30 mouse cellular contexts compared by ENCODE assay signal in genomic region chr7:138639541-138639940, GRCm38 (mm10).
DNase-seq lines count a peak whose midpoint lies in the region; ATAC-seq and TF ChIP-seq lines count a peak whose summit lies in the region.
"Had no signal": no experiment of that assay in that cellular context is flagged by ENCODE, and none has a peak within 500 bp of the region (broad histone marks: within the 10 kb centered on the region; RNA-seq: fewer than 3 reads in every experiment).

No protein-coding gene starts in this region.

- TF ChIP-seq POLR2A in lung, adult 2 months (IDR thresholded peaks at IDR 0.05; ENCODE audit: borderline replicate concordance, extremely low read depth, low read depth, low read length), result no peak

- H3K4me2 ChIP-seq in kidney, embryonic 16.5 days (replicated peaks; ENCODE audit: low read depth, low read length), result no peak overlapping the region
- no peak overlapping the region for H3K4me2 ChIP-seq in lung, embryonic 14.5 days
- H3K4me2 ChIP-seq: embryonic facial prominence, embryonic 13.5 days; forebrain, embryonic 12.5 days; forebrain, embryonic 15.5 days; heart, embryonic 12.5 days; heart, embryonic 15.5 days; hindbrain, embryonic 13.5 days had no signal

- ATAC-seq in kidney, embryonic 16.5 days (ENCODE audit: low FRiP score, low TSS enrichment), result 0 out of 2 replicates have a peak, but pooled peaks have one; percentile 31
- peak; percentile 52; the same call in 1 of the 2 replicates for ATAC-seq in lung, embryonic 14.5 days (ENCODE audit: insufficient read depth)
- ATAC-seq in megakaryocyte-erythroid progenitor cell, adult 5-6 weeks (replicated peaks; ENCODE audit: low FRiP score, low TSS enrichment, poor library complexity, severe bottlenecking), result no peak
- ATAC-seq: CD4-positive, CD25-positive, alpha-beta regulatory T cell, adult 4 months; forebrain, embryonic 15.5 days; hindbrain, embryonic 16.5 days had no signal

- no peak overlapping the region for H3K27ac ChIP-seq in kidney, embryonic 16.5 days (ENCODE audit: low read length)
- H3K27ac ChIP-seq in lung, embryonic 14.5 days (ENCODE audit: low read depth), result no peak overlapping the region
- H3K27ac ChIP-seq: embryonic facial prominence, embryonic 10.5 days; embryonic facial prominence, embryonic 13.5 days; forebrain, embryonic 12.5 days; forebrain, embryonic 15.5 days; heart, embryonic 15.5 days; hindbrain, embryonic 10.5 days; hindbrain, embryonic 13.5 days had no signal

- H3K36me3 ChIP-seq in kidney, embryonic 16.5 days (ENCODE audit: insufficient read depth, low read length), result no peaks in the 10 kb centered on the region
- no peaks in the 10 kb centered on the region for H3K36me3 ChIP-seq in lung, embryonic 14.5 days (ENCODE audit: insufficient read depth)
- H3K36me3 ChIP-seq: embryonic facial prominence, embryonic 10.5 days; embryonic facial prominence, embryonic 13.5 days; forebrain, embryonic 12.5 days; forebrain, embryonic 15.5 days; heart, embryonic 12.5 days; heart, embryonic 15.5 days; hindbrain, embryonic 10.5 days; hindbrain, embryonic 13.5 days had no signal

- 46% methylated on average over 3 of the region's 3 CpGs for WGBS in kidney, embryonic 16.5 days
- WGBS in lung, embryonic 14.5 days, result 43% methylated on average over 3 of the region's 3 CpGs
- 44% methylated on average over 3 of the region's 3 CpGs for WGBS in lung, adult 2 months

- DNase-seq in kidney, postnatal 4 days, result no peak
- peak; percentile 44 for DNase-seq in lung, embryonic 14.5 days
- no peak for DNase-seq in lung, adult 2 months
- peak; percentile 20 for DNase-seq in lung, postnatal 14 days
- DNase-seq in lung, postnatal 4 days, result peak; percentile 28 to 66
- no peak for DNase-seq in testis, postnatal 14 days (ENCODE audit: low spot score)
- DNase-seq: adrenal gland, adult 2 months; adrenal gland, postnatal 14 days; cerebellum, adult 11 months; cerebellum, adult 2 months; cerebellum, adult 9-11 months; cerebellum, postnatal 36 days; embryo, embryonic 11 days; gastrocnemius, postnatal 10 days; gastrocnemius, postnatal 36 days; heart, postnatal 10 days; heart, postnatal 36 days had no signal

- no peaks in the 10 kb centered on the region for H3K27me3 ChIP-seq in kidney, embryonic 16.5 days (ENCODE audit: insufficient read depth, low read length)
- H3K27me3 ChIP-seq in lung, embryonic 14.5 days (ENCODE audit: insufficient read depth, low read length), result no peaks in the 10 kb centered on the region
- H3K27me3 ChIP-seq: embryonic facial prominence, embryonic 13.5 days; forebrain, embryonic 12.5 days; forebrain, embryonic 15.5 days; heart, embryonic 12.5 days; heart, embryonic 15.5 days; hindbrain, embryonic 13.5 days had no signal

- H3K9ac ChIP-seq in kidney, embryonic 16.5 days (replicated peaks; ENCODE audit: low read length), result no peak overlapping the region
- H3K9ac ChIP-seq in lung, embryonic 14.5 days, result no peak overlapping the region
- H3K9ac ChIP-seq: embryonic facial prominence, embryonic 13.5 days; forebrain, embryonic 12.5 days; forebrain, embryonic 15.5 days; heart, embryonic 12.5 days; heart, embryonic 15.5 days; hindbrain, embryonic 13.5 days had no signal

- H3K9me3 ChIP-seq in kidney, embryonic 16.5 days (ENCODE audit: low read length), result no peaks in the 10 kb centered on the region
- H3K9me3 ChIP-seq in lung, embryonic 14.5 days (ENCODE audit: low read depth, low read length), result no peaks in the 10 kb centered on the region
- H3K9me3 ChIP-seq: embryonic facial prominence, embryonic 10.5 days; embryonic facial prominence, embryonic 13.5 days; forebrain, embryonic 12.5 days; forebrain, embryonic 15.5 days; heart, embryonic 12.5 days; heart, embryonic 15.5 days; hindbrain, embryonic 10.5 days; hindbrain, embryonic 13.5 days had no signal

- H3K4me1 ChIP-seq in kidney, embryonic 16.5 days (ENCODE audit: insufficient read depth, low read length), result no peaks in the 10 kb centered on the region
- H3K4me1 ChIP-seq in lung, embryonic 14.5 days (ENCODE audit: insufficient read depth), result no peaks in the 10 kb centered on the region
- H3K4me1 ChIP-seq in lung, adult 2 months (ENCODE audit: control insufficient read depth, insufficient read depth, low read length), result peaks cover 7% of the 10 kb centered on the region
- H3K4me1 ChIP-seq: embryonic facial prominence, embryonic 10.5 days; embryonic facial prominence, embryonic 13.5 days; forebrain, embryonic 12.5 days; heart, embryonic 12.5 days; heart, embryonic 15.5 days; hindbrain, embryonic 10.5 days had no signal

- no peak for TF ChIP-seq CTCF in lung, embryonic 14.5 days (IDR thresholded peaks at IDR 0.05; ENCODE audit: low read depth)
- no peak for TF ChIP-seq CTCF in lung, adult 2 months (IDR thresholded peaks at IDR 0.05; ENCODE audit: insufficient read depth, low read length)

- no peak overlapping the region for H3K4me3 ChIP-seq in kidney, embryonic 16.5 days (ENCODE audit: low read length)
- no peak overlapping the region for H3K4me3 ChIP-seq in lung, embryonic 14.5 days (ENCODE audit: low read depth, low read length)
- H3K4me3 ChIP-seq in lung, adult 2 months (replicated peaks; ENCODE audit: extremely low read depth, low read depth, low read length), result no peak overlapping the region
- H3K4me3 ChIP-seq: embryonic facial prominence, embryonic 10.5 days; embryonic facial prominence, embryonic 13.5 days; erythroblast, embryonic 14.5 days; forebrain, embryonic 12.5 days; forebrain, embryonic 15.5 days; heart, embryonic 12.5 days; heart, embryonic 15.5 days; hindbrain, embryonic 10.5 days; hindbrain, embryonic 13.5 days had no signal

Comparison
In these comparisons a context has a peak if more than half of its experiments do, and no peak if none do; other contexts are left out.
1. DNase-seq: peak in lung, embryonic 14.5 days (single experiment), lung, postnatal 14 days (single experiment) and lung, postnatal 4 days (2 of 2); none in kidney, postnatal 4 days (0 of 2), lung, adult 2 months (single experiment) and testis, postnatal 14 days (single experiment).